Comparison of ENCODE assay signal across 11 mouse cellular contexts in the genomic region with DNA sequence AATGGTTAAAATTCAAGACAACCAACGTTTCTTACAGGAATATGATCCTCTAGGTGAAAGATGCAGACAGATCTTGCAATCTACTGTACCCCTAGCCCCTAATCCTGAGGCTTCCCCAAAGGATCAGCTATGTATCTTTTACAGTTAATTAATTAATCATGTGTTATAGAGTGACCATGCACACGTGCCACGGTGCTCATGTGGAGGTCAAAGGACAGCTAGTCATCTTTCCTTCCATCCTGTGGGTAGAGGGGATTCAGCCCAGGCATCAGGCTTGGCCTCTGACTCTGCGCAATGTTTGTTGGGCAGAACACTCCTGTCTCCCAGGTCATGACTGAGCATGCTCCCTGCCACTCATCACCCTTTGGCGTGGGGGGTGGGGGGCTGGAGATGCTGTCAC.
DNase-seq lines count a peak whose midpoint lies in the region; ATAC-seq and TF ChIP-seq lines count a peak whose summit lies in the region.
"Had no signal": no experiment of that assay in that cellular context is flagged by ENCODE, and none has a peak within 500 bp of the region (broad histone marks: within the 10 kb centered on the region; RNA-seq: fewer than 3 reads in every experiment).

No protein-coding gene starts in this region.

- H3K9me3 ChIP-seq in heart, embryonic 12.5 days (replicated peaks): no peaks in the 10 kb centered on the region; the same call in 1 of the 2 replicates
- no peaks in the 10 kb centered on the region for H3K9me3 ChIP-seq in forebrain, embryonic 13.5 days (replicated peaks)
- H3K9me3 ChIP-seq in hindbrain, embryonic 16.5 days (ENCODE audit: control insufficient read depth, low read length): no peaks in the 10 kb centered on the region
- H3K9me3 ChIP-seq in midbrain, embryonic 15.5 days: no peaks in the 10 kb centered on the region
- H3K9me3 ChIP-seq: G1E; limb, embryonic 15.5 days; lung, embryonic 15.5 days had no signal

- H3K9ac ChIP-seq in heart, embryonic 12.5 days: no peak overlapping the region
- H3K9ac ChIP-seq in heart, adult 2 months (ENCODE audit: low read depth, low read length): no peak overlapping the region
- no peak overlapping the region; the same call in 1 of the 2 replicates for H3K9ac ChIP-seq in forebrain, embryonic 13.5 days
- H3K9ac ChIP-seq in hindbrain, embryonic 16.5 days (ENCODE audit: low read depth, low read length): no peak overlapping the region
- no peak overlapping the region for H3K9ac ChIP-seq in midbrain, embryonic 15.5 days
- H3K9ac ChIP-seq: limb, embryonic 15.5 days; lung, embryonic 15.5 days had no signal

- no peaks in the 10 kb centered on the region for H3K4me1 ChIP-seq in heart, embryonic 12.5 days (replicated peaks)
- H3K4me1 ChIP-seq in heart, adult 2 months (ENCODE audit: control insufficient read depth, insufficient read depth, low read length): no peaks in the 10 kb centered on the region
- no peaks in the 10 kb centered on the region for H3K4me1 ChIP-seq in forebrain, embryonic 13.5 days
- no peaks in the 10 kb centered on the region for H3K4me1 ChIP-seq in hindbrain, embryonic 16.5 days (ENCODE audit: control insufficient read depth, insufficient read depth, low read depth, low read length)
- no peaks in the 10 kb centered on the region for H3K4me1 ChIP-seq in midbrain, embryonic 15.5 days
- H3K4me1 ChIP-seq: lung, embryonic 15.5 days had no signal

- no peak overlapping the region for H3K4me2 ChIP-seq in heart, embryonic 12.5 days
- no peak overlapping the region for H3K4me2 ChIP-seq in forebrain, embryonic 13.5 days
- no peak overlapping the region for H3K4me2 ChIP-seq in hindbrain, embryonic 16.5 days (ENCODE audit: low read length)
- H3K4me2 ChIP-seq in midbrain, embryonic 15.5 days: no peak overlapping the region
- H3K4me2 ChIP-seq: limb, embryonic 15.5 days; lung, embryonic 15.5 days had no signal

- H3K79me2 ChIP-seq in heart, adult 2 months (replicated peaks; ENCODE audit: control insufficient read depth, insufficient read depth, low read length): no peaks in the 10 kb centered on the region

- no peak for TF ChIP-seq POLR2A in heart, adult 2 months (IDR thresholded peaks at IDR 0.05; ENCODE audit: insufficient read depth, low read depth, low read length)

- no peaks in the 10 kb centered on the region for H3K36me3 ChIP-seq in heart, embryonic 12.5 days
- no peaks in the 10 kb centered on the region for H3K36me3 ChIP-seq in heart, adult 2 months (ENCODE audit: control insufficient read depth, insufficient read depth, low read length)
- H3K36me3 ChIP-seq in forebrain, embryonic 13.5 days (ENCODE audit: poor library complexity, severe bottlenecking): no peaks in the 10 kb centered on the region
- H3K36me3 ChIP-seq in hindbrain, embryonic 16.5 days (ENCODE audit: control insufficient read depth, insufficient read depth, low read length): no peaks in the 10 kb centered on the region
- no peaks in the 10 kb centered on the region for H3K36me3 ChIP-seq in midbrain, embryonic 15.5 days (replicated peaks)
- H3K36me3 ChIP-seq: G1E; limb, embryonic 15.5 days; lung, embryonic 15.5 days had no signal

- DNase-seq in heart, adult 2 months: no peak
- DNase-seq in ovary, postnatal 10 days (ENCODE audit: low spot score): no peak
- no peak for DNase-seq in gastrocnemius, postnatal 4 days (ENCODE audit: low spot score in 2 of 2)
- DNase-seq in liver: no peak

- WGBS in heart, embryonic 12.5 days: 31% methylated on average over 5 of the region's 5 CpGs
- WGBS in heart, adult 2 months: 29% methylated on average over 5 of the region's 5 CpGs
- 40% methylated on average over 5 of the region's 5 CpGs for WGBS in forebrain, embryonic 13.5 days
- 30% methylated on average over 5 of the region's 5 CpGs for WGBS in hindbrain, embryonic 16.5 days
- 40% methylated on average over 5 of the region's 5 CpGs for WGBS in midbrain, embryonic 15.5 days

- 0 out of 2 replicates have a peak, but pooled peaks have one; percentile 29 for ATAC-seq in heart, embryonic 12.5 days (ENCODE audit: insufficient number of reproducible peaks, low FRiP score)
- ATAC-seq in forebrain, embryonic 13.5 days: peak; percentile 48
- ATAC-seq in hindbrain, embryonic 16.5 days: peak; percentile 48
- ATAC-seq in midbrain, embryonic 15.5 days (replicated peaks): peak; percentile 45; the same call in 1 of the 2 replicates

- no peak overlapping the region for H3K4me3 ChIP-seq in heart, embryonic 12.5 days
- H3K4me3 ChIP-seq in heart, adult 2 months: no peak overlapping the region
- H3K4me3 ChIP-seq in forebrain, embryonic 13.5 days: no peak overlapping the region
- no peak overlapping the region for H3K4me3 ChIP-seq in hindbrain, embryonic 16.5 days (ENCODE audit: low read length)
- H3K4me3 ChIP-seq in midbrain, embryonic 15.5 days: no peak overlapping the region
- H3K4me3 ChIP-seq: limb, embryonic 15.5 days; lung, embryonic 15.5 days had no signal

- no peak overlapping the region for H3K27ac ChIP-seq in heart, embryonic 12.5 days (ENCODE audit: poor library complexity, severe bottlenecking)
- no peak overlapping the region for H3K27ac ChIP-seq in heart, adult 2 months
- no peak overlapping the region for H3K27ac ChIP-seq in forebrain, embryonic 13.5 days
- H3K27ac ChIP-seq in hindbrain, embryonic 16.5 days (ENCODE audit: low read depth, low read length): no peak overlapping the region
- no peak overlapping the region for H3K27ac ChIP-seq in midbrain, embryonic 15.5 days
- H3K27ac ChIP-seq: limb, embryonic 15.5 days; lung, embryonic 15.5 days had no signal

- peaks cover 4% of the 10 kb centered on the region; the same call in 1 of the 2 replicates for H3K27me3 ChIP-seq in heart, embryonic 12.5 days (replicated peaks)
- H3K27me3 ChIP-seq in heart, adult 2 months (ENCODE audit: control insufficient read depth, insufficient read depth, low read length): no peaks in the 10 kb centered on the region
- peaks cover 6% of the 10 kb centered on the region; the same call in 1 of the 2 replicates for H3K27me3 ChIP-seq in forebrain, embryonic 13.5 days
- no peaks in the 10 kb centered on the region; the same call in 1 of the 2 replicates for H3K27me3 ChIP-seq in hindbrain, embryonic 16.5 days (replicated peaks; ENCODE audit: control insufficient read depth, insufficient read depth, low read length)
- H3K27me3 ChIP-seq in midbrain, embryonic 15.5 days (replicated peaks): 0 out of 2 replicates have a peak, but pooled peaks cover 2% of the 10 kb centered on the region

- no peak for TF ChIP-seq CTCF in heart, adult 2 months (IDR thresholded peaks at IDR 0.05)

- no peak for TF ChIP-seq EP300 in heart, adult 2 months (IDR thresholded peaks at IDR 0.05; ENCODE audit: insufficient read depth, low read depth, low read length)

- intact Hi-C loops in heart, adult 2 months (cut with DNase I): loop anchor here (1.0 to 2.0 kb wide), 3 partner anchors 87 to 319 kb away; no protein-coding TSS in a partner anchor
